Mouse (Mus musculus) C2C12 (cell line): ENCODE measurements around the gene Hagh. TPM values are rescaled to one million over a fixed set of nuclear protein-coding genes. Genes with fewer than 3 reads are reported as not detected.

Source experiments
- H3K27me3 ChIP-seq: one replicate; pipeline ENCODE4 v1.6.1; 2011; ENCODE audit not compliant: control insufficient read depth, insufficient read depth, insufficient read length
- H3K36me3 ChIP-seq: one replicate; pipeline ENCODE4 v1.6.1; 2011; ENCODE audit not compliant: control insufficient read depth, insufficient read depth
- H3K4me3 ChIP-seq: one replicate; pipeline ENCODE4 v1.5.1; 2011; ENCODE audit warnings: mild to moderate bottlenecking, control low read depth; ENCODE audit not compliant: poor library complexity, insufficient read depth, severe bottlenecking
- H3K79me2 ChIP-seq: one replicate; pipeline ENCODE4 v1.6.1; 2011; ENCODE audit not compliant: control insufficient read depth, insufficient read depth
- H3K79me3 ChIP-seq: one replicate; pipeline ENCODE4 v1.6.1; 2011; ENCODE audit warnings: low read depth, control low read depth
- H3ac ChIP-seq: one replicate; pipeline ENCODE3; 2011; ENCODE audit warnings: low read depth; ENCODE audit not compliant: control insufficient read depth, insufficient read length
- CEBPB ChIP-seq: IDR thresholded peaks from one replicate; pipeline ENCODE4 v1.6.1; 2011; ENCODE audit warnings: low read depth, mild to moderate bottlenecking, control low read depth, moderate library complexity
- CTCF ChIP-seq: IDR thresholded peaks from one replicate; pipeline ENCODE4 v1.5.1; 2011; ENCODE audit not compliant: control insufficient read depth, insufficient read depth, insufficient read length
- FOSL1 ChIP-seq: IDR thresholded peaks from one replicate; pipeline ENCODE4 v1.8.0; 2011; ENCODE audit warnings: mild to moderate bottlenecking, low read length; ENCODE audit not compliant: poor library complexity, insufficient read depth, severe bottlenecking
- MAX ChIP-seq: IDR thresholded peaks from one replicate; pipeline ENCODE4 v1.6.1; 2011; ENCODE audit warnings: mild to moderate bottlenecking, control low read depth
- MYOD1 ChIP-seq: IDR thresholded peaks from one replicate; pipeline ENCODE4 v1.6.1; 2011; ENCODE audit warnings: low read depth; ENCODE audit not compliant: control insufficient read depth, insufficient read length
- MYOG ChIP-seq: IDR thresholded peaks from one replicate; pipeline ENCODE4 v1.6.1; 2011; ENCODE audit not compliant: control insufficient read depth, insufficient read length; ENCODE audit errors: extremely low read depth
- USF1 ChIP-seq: IDR thresholded peaks from one replicate; pipeline ENCODE4 v1.6.1; 2011; ENCODE audit warnings: low read depth, mild to moderate bottlenecking, control low read depth, moderate library complexity
- polyA plus RNA-seq: library from polyadenylated mRNA; unstranded; fragments of >200 nt; fragmentation: generic; extraction: Trizol; gene quantifications from one replicate; pipeline ENCODE4 v1.2.1, GENCODE M21; 2012; ENCODE audit warnings: missing spikeins

The Hagh gene
- polyA plus RNA-seq, 1 experiment, result 30.4 TPM

DNA sequence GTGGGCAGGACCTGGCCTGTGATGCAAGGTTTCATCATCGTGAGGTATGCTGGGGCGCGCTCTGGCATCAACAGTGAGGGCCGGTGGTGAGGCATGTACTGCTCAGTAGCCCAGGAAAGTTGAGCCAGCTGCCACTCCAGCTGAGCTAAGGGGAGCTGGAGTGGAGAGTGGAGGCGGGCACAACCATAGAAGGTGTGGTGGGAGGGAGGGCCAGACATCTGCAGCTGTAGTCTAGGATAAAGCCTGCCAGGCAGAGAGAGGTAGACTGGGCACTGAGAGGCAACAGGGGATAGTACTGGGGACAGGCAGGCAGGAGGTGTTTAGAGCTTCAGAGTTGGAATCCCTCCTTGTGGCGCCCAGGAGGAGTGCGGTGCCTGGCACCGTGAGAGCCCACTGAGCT, 20.1 kb downstream of the Hagh start:
- TF ChIP-seq MYOD1 (no peak), USF1 (no peak), FOSL1 (no peak), MYOG (no peak), MAX (no peak), CTCF (no peak), CEBPB (no peak)
- Histone ChIP-seq H3K36me3 (no peaks in the 10 kb centered on the region), H3K79me3 (no peaks in the 10 kb centered on the region), H3K27me3 (no peaks in the 10 kb centered on the region), H3K4me3 (no peak overlapping the region), H3ac (no peak overlapping the region), H3K79me2 (no peaks in the 10 kb centered on the region)

DNA sequence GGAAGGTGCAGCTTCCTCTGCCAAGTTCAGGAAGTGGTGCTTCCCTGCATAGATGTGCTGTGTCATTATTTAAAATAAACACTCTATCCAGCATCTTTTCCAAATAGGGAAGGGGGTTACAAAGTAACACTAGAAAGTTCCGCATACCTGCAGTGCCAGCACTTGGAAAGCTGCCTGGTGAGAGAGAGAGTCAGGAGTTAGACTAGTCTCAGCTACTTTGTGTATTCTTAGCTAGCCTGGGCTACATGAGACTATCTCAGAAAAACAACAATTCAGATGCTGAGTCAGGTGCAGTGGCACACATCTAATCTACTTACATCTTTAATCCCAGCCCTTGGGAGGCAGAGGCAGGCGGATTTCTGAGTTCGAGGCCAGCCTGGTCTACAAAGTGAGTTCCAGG, 21.8 kb downstream of the Hagh start:
- H3K79me2 ChIP-seq, result no peaks in the 10 kb centered on the region
- no peak for TF ChIP-seq MAX
- TF ChIP-seq USF1, result no peak
- TF ChIP-seq MYOD1, result no peak
- no peak for TF ChIP-seq CTCF
- TF ChIP-seq MYOG, result no peak
- TF ChIP-seq FOSL1, result no peak
- no peak for TF ChIP-seq CEBPB
- no peaks in the 10 kb centered on the region for H3K36me3 ChIP-seq
- H3K4me3 ChIP-seq, result no peak overlapping the region
- H3ac ChIP-seq, result no peak overlapping the region
- no peaks in the 10 kb centered on the region for H3K79me3 ChIP-seq
- no peaks in the 10 kb centered on the region for H3K27me3 ChIP-seq

DNA sequence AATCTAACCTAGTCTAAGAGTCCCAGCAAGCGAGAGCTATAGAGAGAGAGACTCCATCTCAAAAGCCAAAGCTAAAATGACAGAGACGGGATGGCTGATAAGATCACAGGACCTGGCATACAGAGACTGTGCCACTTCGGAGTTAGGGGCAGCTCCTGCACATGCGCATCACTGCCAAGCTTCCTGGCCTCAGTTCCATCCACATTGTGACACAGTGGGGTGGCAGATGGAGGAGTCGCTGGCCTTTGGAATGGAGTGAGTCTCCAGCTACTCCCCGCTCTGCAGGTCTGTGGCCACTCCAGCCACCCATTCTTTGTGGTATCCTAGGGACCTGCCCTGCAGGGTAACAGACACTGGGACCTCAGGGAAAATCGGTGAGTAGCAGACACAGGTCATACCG, 25.8 kb downstream of the Hagh start, which contains the start of gene Igfals:
Igfals (plus strand) TSS at position 222 of the 400 bp plus-strand sequence.
- TF ChIP-seq USF1, result no peak
- no peak for TF ChIP-seq CTCF
- TF ChIP-seq FOSL1, result no peak
- no peak for TF ChIP-seq MYOD1

DNA sequence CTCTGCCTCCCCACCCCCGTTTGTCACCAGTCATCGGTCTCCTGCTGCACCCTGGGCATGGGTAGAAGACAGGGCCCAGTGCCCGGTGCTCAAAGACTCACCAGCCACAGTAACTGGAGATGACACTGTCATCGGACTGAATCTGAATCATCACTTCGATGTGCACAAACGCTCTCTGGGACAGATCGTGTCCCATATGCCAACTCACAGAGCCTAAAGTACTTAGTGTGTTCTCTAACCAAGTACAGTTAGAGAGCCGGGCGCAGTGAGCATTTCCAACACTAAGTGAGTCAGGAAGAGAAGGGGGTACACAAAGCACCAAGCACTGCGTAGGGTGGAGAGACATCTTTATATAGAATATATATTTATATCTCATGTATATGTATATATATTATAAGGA, 28.0 kb downstream of the Hagh start:
- Histone ChIP-seq H3K79me3 (no peaks in the 10 kb centered on the region), H3K4me3 (no peak overlapping the region), H3ac (no peak overlapping the region), H3K79me2 (no peaks in the 10 kb centered on the region), H3K27me3 (no peaks in the 10 kb centered on the region), H3K36me3 (no peaks in the 10 kb centered on the region)
- TF ChIP-seq CTCF, result no peak
- TF ChIP-seq MAX, result no peak
- no peak for TF ChIP-seq CEBPB
- TF ChIP-seq FOSL1, result no peak
- no peak for TF ChIP-seq MYOG
- no peak for TF ChIP-seq USF1
- no peak for TF ChIP-seq MYOD1

More for the DNA sequence above, 25.8 kb downstream of the Hagh start, which contains the start of gene Igfals:
- Histone ChIP-seq H3K79me2 (no peaks in the 10 kb centered on the region), H3K4me3 (no peak within 1 kb of the TSS), H3K79me3 (no peaks in the 10 kb centered on the region), H3K36me3 (no peaks in the 10 kb centered on the region), H3K27me3 (no peaks in the 10 kb centered on the region), H3ac (no peak within 1 kb of the TSS)

DNA sequence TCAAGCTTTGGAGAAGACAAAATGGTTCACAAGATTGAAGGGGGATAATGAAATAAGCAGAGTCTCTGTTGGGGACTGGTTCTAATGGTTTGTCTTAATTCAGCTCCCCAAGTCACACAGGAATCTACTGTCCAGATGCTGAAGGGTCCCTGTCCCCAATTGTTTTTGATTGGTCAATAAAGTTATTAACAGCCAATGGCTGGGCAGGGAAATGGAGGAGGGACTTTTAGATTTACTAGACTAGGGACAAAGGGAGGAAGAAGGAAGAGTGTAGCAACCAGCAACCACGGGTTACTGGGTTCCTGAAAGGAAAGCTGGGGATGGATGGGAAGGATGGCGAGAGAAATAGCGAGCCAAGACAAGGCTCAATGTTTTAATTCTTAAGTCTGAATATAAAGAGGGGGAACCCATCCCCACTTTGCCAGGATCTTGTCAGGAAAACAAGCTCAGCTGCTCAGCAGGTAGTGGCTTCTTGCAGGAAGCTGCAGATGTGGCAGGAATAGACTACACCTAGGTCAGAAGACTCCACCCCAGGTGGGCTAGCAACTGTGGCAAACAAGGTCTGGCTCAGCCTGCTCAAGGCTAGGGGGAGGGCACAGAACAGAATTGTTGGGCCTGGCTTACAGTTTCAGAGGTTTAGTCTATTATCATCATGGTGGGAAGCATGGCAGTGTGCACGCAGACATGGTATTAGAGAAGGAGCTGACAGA, 33.9 kb downstream of the Hagh start:
- H3K79me3 ChIP-seq, result no peaks in the 10 kb centered on the region
- no peak overlapping the region for H3ac ChIP-seq
- H3K36me3 ChIP-seq, result no peaks in the 10 kb centered on the region
- H3K4me3 ChIP-seq, result no peak overlapping the region
- no peaks in the 10 kb centered on the region for H3K79me2 ChIP-seq
- H3K27me3 ChIP-seq, result peaks cover 5% of the 10 kb centered on the region
- TF ChIP-seq MAX, result no peak
- TF ChIP-seq USF1, result no peak
- TF ChIP-seq FOSL1, result no peak
- no peak for TF ChIP-seq CEBPB

DNA sequence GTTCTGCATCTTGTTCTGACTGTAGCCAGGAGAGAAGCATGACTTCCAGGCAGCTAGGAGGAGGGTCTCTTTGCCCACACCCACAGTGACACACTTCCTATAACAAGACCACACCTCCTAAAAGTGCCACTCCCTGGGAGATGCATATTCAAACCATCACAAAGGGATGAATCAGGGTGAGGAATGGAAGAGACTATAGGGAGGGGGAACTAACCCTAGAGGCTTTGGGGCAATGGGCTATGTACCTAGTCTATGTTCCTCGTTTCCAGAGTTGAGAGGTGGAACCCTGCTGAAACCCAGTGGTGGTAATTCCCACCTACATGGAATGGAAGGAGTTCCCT, 34.4 kb downstream of the Hagh start:
- Histone ChIP-seq H3K4me3 (no peak overlapping the region), H3K27me3 (peaks cover 5% of the 10 kb centered on the region)
- no peak for TF ChIP-seq CEBPB
- no peak for TF ChIP-seq FOSL1
- TF ChIP-seq USF1, result no peak
- TF ChIP-seq MYOG, result no peak
- TF ChIP-seq MAX, result no peak
- TF ChIP-seq CTCF, result no peak
- no peak for TF ChIP-seq MYOD1

More for the DNA sequence above, 34.4 kb downstream of the Hagh start:
- no peaks in the 10 kb centered on the region for H3K79me2 ChIP-seq
- H3K79me3 ChIP-seq, result no peaks in the 10 kb centered on the region
- no peak overlapping the region for H3ac ChIP-seq
- H3K36me3 ChIP-seq, result no peaks in the 10 kb centered on the region
